Mouse (Mus musculus) forebrain, embryonic 16.5 days (tissue): ENCODE measurements around the gene Rhbdf2. TPM values are rescaled to one million over a fixed set of nuclear protein-coding genes. Genes with fewer than 3 reads are reported as not detected.

Source experiments
- ATAC-seq: fragments of 200-750 bp; cut with Nextera tagmentation; 2 replicates; pipeline ENCODE4 v1.8.0; 2017; ENCODE audit warnings: mild to moderate bottlenecking, moderate library complexity
- H3K27ac ChIP-seq: fragments of 300-500 bp; sonication (generic); 2 replicates; pipeline ENCODE4 v1.5.1; 2014; ENCODE audit warnings: low read length, control low read depth
- H3K27me3 ChIP-seq: fragments of 300-500 bp; sonication (generic); replicated peaks from 2 replicates; pipeline ENCODE4 v1.6.1; 2014; ENCODE audit warnings: low read length; ENCODE audit not compliant: control insufficient read depth, insufficient read depth
- H3K36me3 ChIP-seq: fragments of 300-500 bp; sonication (generic); 2 replicates; pipeline ENCODE4 v1.6.1; 2014; ENCODE audit not compliant: control insufficient read depth, insufficient read depth
- H3K4me1 ChIP-seq: fragments of 300-500 bp; sonication (generic); replicated peaks from 2 replicates; pipeline ENCODE4 v1.6.1; 2014; ENCODE audit warnings: low read length; ENCODE audit not compliant: control insufficient read depth, insufficient read depth
- H3K4me2 ChIP-seq: fragments of 300-500 bp; sonication (generic); 2 replicates; pipeline ENCODE4 v1.6.1; 2014; ENCODE audit warnings: mild to moderate bottlenecking, low read length, control low read depth
- H3K4me3 ChIP-seq: fragments of 300-500 bp; sonication (generic); replicated peaks from 2 replicates; pipeline ENCODE4 v1.5.1; 2014; ENCODE audit warnings: mild to moderate bottlenecking, low read length, control low read depth
- H3K9ac ChIP-seq: fragments of 300-500 bp; sonication (generic); replicated peaks from 2 replicates; pipeline ENCODE4 v1.6.1; 2014; ENCODE audit warnings: low read depth, low read length, control low read depth
- H3K9me3 ChIP-seq: fragments of 300-500 bp; sonication (generic); 2 replicates; pipeline ENCODE4 v1.6.1; 2016; ENCODE audit warnings: low read length; ENCODE audit not compliant: control insufficient read depth
- WGBS: fragments of 180-500 bp; shearing (Covaris S2); extraction: QIAGEN DNeasy Blood & Tissue Kit; methylation state at CpG from one replicate; pipeline ENCODE4 v1.1.7; 2014; 5-methylcytosine and 5-hydroxymethylcytosine counted together
- polyA plus RNA-seq: library from polyadenylated mRNA; unstranded; fragments of >200 nt; fragmentation: Nextera tagmentation; extraction: Ambion mirVana; gene quantifications from 2 replicates; pipeline ENCODE4 v1.2.1, GENCODE M21; 2015

Rhbdf2 gene
- polyA plus RNA-seq, 1 experiment from 2014 or later: 1.0 TPM

DNA sequence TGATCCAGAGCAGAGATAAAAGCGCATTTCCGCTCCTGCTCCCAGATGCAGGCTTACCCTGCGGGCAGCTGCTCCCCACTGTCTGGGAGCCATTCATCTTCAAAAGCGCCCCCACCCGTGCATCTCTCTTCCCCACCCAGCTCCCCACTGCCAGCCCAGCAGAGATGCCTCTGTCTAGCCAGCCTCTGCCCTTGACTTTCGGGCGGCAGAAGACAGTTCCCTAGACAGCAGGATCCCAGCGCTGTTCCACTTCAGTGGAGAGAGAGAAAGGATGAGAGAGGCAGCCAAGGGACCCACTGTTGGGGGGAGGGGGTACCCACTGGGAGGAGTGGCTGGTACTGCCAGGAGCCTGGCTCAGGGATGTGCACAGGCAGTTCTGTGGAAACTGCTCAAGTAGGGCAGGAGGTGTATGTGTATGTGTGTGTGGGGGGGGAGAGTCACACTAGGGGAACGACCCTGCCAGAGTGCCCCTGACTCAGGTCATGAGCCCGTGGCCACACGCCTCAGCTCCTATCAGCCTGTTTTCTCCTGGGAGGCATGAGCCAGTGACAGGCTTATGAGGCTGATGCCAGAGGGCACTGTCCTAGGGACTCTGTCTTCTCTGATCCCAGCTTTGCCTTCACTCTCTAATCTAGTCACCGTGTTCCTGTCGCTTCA, 34.6 kb upstream of the Rhbdf2 start:
- Histone ChIP-seq H3K4me1 (peaks cover 66% of the 10 kb centered on the region), H3K9me3 (no peaks in the 10 kb centered on the region), H3K4me3 (no peak overlapping the region; the same call in 1 of the 2 replicates), H3K4me2 (peak overlapping the region; percentile 38), H3K9ac (peak overlapping the region; percentile 49), H3K27ac (peak overlapping the region; percentile 91), H3K27me3 (no peaks in the 10 kb centered on the region), H3K36me3 (no peaks in the 10 kb centered on the region)
- peak; percentile 77 for ATAC-seq
- WGBS: 14% methylated on average over 13 of the region's 13 CpGs

DNA sequence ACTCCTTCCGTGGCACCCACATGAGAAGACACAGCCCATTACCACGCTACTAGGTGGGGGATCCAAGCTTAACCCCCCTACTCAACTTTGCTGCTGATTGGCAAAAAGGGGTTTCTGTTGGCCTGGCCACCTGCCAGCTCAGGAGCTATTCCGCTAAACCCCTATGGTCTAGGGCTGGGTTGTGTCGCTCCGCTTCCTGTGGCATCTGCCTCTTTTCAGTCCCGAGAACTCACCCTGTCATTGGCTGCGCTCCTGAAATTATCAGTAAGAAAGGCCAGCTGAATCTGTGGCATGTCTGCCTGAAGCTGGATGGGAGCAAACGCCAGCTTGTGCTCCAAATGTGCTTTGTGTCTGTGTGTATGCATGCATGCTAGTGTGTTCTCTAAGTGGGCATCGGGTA, 33.4 kb upstream of the Rhbdf2 start:
- H3K36me3 ChIP-seq: no peaks in the 10 kb centered on the region
- no peak overlapping the region for H3K9ac ChIP-seq
- no peak overlapping the region for H3K4me3 ChIP-seq
- 39% methylated on average over 9 of the region's 9 CpGs for WGBS
- H3K4me1 ChIP-seq: peaks cover 71% of the 10 kb centered on the region
- no peak for ATAC-seq
- peak overlapping the region; percentile 91 for H3K27ac ChIP-seq
- no peaks in the 10 kb centered on the region for H3K9me3 ChIP-seq
- no peak overlapping the region for H3K4me2 ChIP-seq
- H3K27me3 ChIP-seq: no peaks in the 10 kb centered on the region

DNA sequence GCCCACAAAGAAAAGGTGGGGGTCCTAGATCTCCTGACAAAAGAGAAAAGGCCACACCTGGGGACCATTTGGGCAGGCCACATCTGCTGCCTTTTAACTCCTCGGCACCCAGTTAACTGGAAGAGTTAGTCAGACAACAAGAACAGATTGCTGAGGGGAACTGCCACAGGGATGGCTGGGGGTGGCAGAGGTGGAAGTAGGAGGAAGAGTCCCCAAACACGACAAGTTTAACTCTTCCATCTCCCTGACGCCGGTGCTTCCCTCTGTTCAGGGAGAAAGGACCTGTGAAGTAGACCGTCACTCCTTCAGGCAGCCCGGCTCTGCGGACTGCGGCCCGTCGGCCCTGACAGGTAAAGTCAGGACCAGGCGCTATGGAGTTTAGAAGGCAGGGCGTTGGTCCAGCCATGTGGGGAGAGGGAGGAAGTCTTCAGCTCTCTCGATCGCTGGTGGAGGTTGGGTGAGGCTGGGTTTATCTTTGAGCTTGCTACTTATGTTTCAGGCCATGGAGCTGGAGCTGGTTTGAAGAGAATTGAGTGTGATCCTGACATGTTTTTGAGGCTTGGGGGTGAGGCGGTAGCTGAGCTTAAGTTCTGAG, 32.3 kb upstream of the Rhbdf2 start:
- Histone ChIP-seq H3K9ac (no peak overlapping the region), H3K27me3 (no peaks in the 10 kb centered on the region), H3K36me3 (no peaks in the 10 kb centered on the region), H3K4me3 (no peak overlapping the region), H3K27ac (no peak overlapping the region), H3K4me2 (no peak overlapping the region), H3K9me3 (no peaks in the 10 kb centered on the region), H3K4me1 (peaks cover 67% of the 10 kb centered on the region)
- no peak for ATAC-seq
- 82% methylated on average over 15 of the region's 15 CpGs for WGBS

DNA sequence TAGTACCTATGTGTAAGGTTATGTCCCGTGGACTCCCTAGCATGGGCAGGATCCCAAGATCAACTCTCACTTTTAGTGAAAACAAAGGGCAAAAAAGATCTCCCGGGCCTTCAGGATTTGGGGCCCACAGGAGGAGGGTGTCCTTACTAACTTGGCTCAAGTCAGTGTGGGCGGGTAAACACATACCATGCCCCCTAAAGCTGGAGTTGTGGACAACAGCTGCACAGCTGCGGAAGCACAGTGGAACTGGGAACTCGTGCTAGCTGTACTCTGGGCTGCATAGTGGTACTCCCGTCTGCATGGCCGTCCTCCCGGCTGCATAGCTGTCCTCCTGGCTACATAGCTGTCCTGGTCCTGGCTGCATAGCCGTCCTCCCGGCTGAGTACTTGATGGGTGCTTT, 31.4 kb upstream of the Rhbdf2 start:
- H3K27me3 ChIP-seq: no peaks in the 10 kb centered on the region
- H3K4me3 ChIP-seq: no peak overlapping the region
- peaks cover 69% of the 10 kb centered on the region for H3K4me1 ChIP-seq
- WGBS: 47% methylated on average over 10 of the region's 10 CpGs
- H3K36me3 ChIP-seq: no peaks in the 10 kb centered on the region
- H3K9me3 ChIP-seq: no peaks in the 10 kb centered on the region
- H3K4me2 ChIP-seq: peak overlapping the region; percentile 61
- ATAC-seq: no peak
- no peak overlapping the region for H3K27ac ChIP-seq
- H3K9ac ChIP-seq: no peak overlapping the region

DNA sequence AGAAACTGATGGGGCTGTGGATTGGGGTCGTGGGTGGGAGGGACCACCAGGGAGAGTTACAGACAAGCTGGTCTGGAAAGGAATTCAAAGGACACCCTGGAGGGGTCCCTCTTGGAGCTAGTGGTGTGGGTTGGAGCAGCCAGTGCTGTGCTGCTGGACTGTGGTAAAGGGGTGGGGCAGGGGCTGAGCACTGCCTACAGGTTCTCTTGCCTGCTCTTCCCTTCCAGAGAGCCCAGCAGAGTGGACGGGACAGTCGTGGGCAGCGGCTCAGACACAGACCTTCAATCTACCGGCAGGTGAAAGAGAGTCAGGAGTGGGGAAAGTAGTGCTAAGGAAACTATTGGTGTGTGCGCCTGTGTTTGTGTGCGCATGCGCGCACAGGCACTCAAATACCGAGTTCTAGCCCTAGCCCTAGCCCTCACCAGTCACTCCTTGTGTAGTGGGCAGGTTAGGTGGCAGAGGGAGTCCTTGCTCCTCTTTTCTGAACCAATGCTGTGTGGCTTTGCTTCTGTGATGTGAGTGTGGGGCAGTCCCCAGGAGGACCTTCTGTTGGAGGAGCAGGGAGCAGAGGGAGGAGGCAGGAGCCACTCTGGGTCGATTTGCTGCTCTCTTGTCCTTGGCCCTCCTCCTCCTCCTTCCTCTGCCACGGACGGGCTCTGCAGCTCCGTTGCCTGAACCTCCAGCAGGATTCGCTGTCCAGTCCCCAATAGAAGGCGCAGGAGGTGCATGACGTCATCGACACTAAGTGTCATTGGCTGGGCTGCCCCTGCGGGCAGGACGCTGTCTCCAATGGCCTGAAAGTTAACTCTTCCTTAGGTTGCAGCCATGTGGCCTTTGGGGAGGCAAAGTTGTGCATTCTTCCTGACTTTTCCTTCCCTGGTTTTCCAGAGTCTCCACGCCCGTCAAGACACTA, 30.7 kb upstream of the Rhbdf2 start:
- 6% methylated on average over 22 of the region's 22 CpGs for WGBS
- H3K9me3 ChIP-seq: no peaks in the 10 kb centered on the region
- H3K36me3 ChIP-seq: no peaks in the 10 kb centered on the region
- no peaks in the 10 kb centered on the region for H3K27me3 ChIP-seq
- peak overlapping the region; percentile 61 for H3K4me2 ChIP-seq
- peak overlapping the region; percentile 58 for H3K9ac ChIP-seq
- peak overlapping the region; percentile 37 for H3K4me3 ChIP-seq
- ATAC-seq: peak; percentile 64
- H3K4me1 ChIP-seq: peaks cover 69% of the 10 kb centered on the region
- H3K27ac ChIP-seq: peak overlapping the region; percentile 77

DNA sequence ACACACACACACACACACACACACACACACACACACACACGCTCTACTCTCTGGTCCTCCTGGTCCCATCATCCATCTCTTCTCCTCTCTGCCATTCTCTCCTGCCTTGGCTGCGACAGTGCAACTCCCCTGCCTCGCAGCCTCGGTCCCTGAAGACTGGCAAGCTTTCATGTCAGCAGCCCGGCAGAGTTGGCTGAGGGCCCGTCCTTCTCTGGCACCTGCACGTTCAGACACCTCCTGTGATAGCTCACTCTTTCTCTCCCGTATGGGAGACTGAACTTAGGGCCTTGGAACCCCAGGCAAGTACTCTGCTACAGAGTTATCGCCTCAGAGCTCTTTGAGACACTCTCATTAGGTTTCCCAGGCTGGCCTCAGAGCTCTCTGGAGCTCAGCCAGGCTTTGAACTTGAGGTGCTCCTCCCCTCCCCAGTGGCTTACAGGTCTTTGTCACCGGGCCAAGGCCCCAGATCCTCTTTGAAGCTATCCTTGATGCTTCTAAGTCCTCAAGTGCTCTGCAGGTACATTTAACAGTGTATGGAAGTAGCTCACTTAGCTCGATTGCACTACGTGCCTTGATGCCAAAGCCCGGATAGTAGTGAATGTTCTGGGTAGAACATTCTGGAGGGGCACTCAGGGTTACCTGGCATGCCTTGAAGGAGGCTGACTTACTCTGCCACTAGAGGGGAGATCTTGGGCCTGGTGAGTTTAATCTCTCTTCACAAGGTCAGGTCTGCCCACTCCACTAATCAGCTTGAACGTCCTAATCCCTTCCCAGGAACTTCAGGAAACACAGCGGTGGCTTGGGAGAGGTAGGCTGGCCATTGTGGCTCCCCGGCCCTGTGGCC, 29.8 kb upstream of the Rhbdf2 start:
- 43% methylated on average over 16 of the region's 16 CpGs for WGBS
- peaks cover 59% of the 10 kb centered on the region for H3K4me1 ChIP-seq
- no peak for ATAC-seq
- H3K27ac ChIP-seq: peak overlapping the region; percentile 61
- H3K4me3 ChIP-seq: no peak overlapping the region
- H3K9me3 ChIP-seq: no peaks in the 10 kb centered on the region
- H3K36me3 ChIP-seq: no peaks in the 10 kb centered on the region
- no peak overlapping the region for H3K9ac ChIP-seq
- H3K4me2 ChIP-seq: no peak overlapping the region
- no peaks in the 10 kb centered on the region for H3K27me3 ChIP-seq

DNA sequence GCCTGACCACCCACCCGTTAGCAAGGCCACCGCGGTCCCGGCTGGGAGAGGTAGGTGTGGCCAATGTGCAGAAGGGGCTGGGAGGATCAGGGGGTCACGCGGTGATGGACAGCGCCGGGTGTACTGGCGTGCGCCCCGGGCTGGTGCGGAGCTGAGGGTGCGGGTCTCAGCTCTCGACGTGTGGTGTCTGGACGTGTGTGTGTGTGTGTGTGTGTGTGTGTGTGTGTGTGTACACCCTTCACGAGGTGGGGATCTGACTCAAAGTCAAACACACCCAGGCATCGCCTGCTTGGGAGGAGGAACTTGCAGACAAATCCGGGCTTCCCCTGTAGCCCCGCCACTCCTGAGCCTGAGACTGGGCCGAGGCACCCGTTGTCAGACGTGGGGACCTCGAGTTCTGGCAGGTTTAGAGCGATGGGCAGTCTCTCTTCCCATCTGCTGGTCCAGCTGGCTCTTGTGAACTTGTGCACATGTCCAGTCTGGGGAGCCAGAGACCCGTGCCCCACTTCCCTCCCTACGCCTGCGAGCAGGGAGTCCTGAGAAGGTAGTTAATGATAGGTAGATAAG, 27.5 kb upstream of the Rhbdf2 start, which contains the start of gene Cygb:
Cygb (minus strand) TSS at position 59 of the 567 bp plus-strand sequence.
- peak within 1 kb of the TSS; percentile 51 for H3K4me3 ChIP-seq
- no peak for ATAC-seq
- H3K36me3 ChIP-seq: no peaks in the 10 kb centered on the region
- no peaks in the 10 kb centered on the region for H3K27me3 ChIP-seq
- H3K9me3 ChIP-seq: no peaks in the 10 kb centered on the region
- H3K4me2 ChIP-seq: peak within 1 kb of the TSS; percentile 81
- WGBS: 7% methylated on average over 28 of the region's 28 CpGs
- H3K4me1 ChIP-seq: peaks cover 44% of the 10 kb centered on the region
- no peak within 1 kb of the TSS for H3K27ac ChIP-seq
- H3K9ac ChIP-seq: peak within 1 kb of the TSS; percentile 71

DNA sequence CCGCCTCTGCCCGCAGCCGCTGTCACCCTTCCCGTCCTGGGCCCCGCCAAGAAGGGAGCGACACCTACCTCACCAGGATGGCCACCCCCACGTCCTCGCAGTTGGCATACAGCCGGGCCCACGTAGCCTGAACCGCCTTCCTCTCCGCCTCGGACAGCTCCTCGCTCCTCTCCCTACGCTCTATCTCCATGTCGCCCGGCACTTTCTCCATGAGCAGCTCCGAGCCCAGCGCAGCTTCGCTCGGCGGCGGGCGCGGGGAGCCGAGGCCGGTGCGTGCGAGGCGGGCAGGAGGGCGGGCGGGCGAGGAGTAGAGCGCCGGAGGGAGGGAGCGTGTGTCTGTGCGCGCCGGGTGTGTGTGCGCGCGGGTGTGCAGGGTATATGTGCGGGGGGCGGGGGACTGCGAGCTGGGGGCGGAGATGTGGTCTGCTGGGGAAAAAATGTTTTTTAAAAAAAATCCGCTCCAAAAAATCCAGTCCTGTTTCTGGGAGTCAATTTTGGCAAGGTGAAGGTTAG, 26.9 kb upstream of the Rhbdf2 start:
- Histone ChIP-seq H3K27ac (no peak overlapping the region), H3K4me3 (peak overlapping the region; percentile 51), H3K4me2 (peak overlapping the region; percentile 81), H3K4me1 (peaks cover 42% of the 10 kb centered on the region), H3K9me3 (no peaks in the 10 kb centered on the region), H3K36me3 (no peaks in the 10 kb centered on the region), H3K9ac (peak overlapping the region; percentile 71), H3K27me3 (no peaks in the 10 kb centered on the region)
- WGBS: under 1% methylated on average over 46 of the region's 47 CpGs
- ATAC-seq: peak; percentile 57
